Mouse (Mus musculus) embryonic facial prominence, embryonic 15.5 days (tissue): ENCODE results near the gene Aqp5. TPM values are rescaled to one million over a fixed set of nuclear protein-coding genes. Genes with fewer than 3 reads are reported as not detected.
A peak's percentile ranks its signal among the peaks of the same experiment; 100 is the strongest.

Experiments used
- ATAC-seq: fragments of 200-750 bp; cut with Nextera tagmentation; 2 replicates; pipeline ENCODE4 v1.8.0; 2017; ENCODE audit warnings: low read depth, moderate TSS enrichment; ENCODE audit not compliant: insufficient number of reproducible peaks, low FRiP score, low TSS enrichment
- H3K27ac ChIP-seq: fragments of 300-500 bp; sonication (generic); replicated peaks from 2 replicates; pipeline ENCODE4 v1.5.1; 2015; ENCODE audit warnings: mild to moderate bottlenecking, inconsistent platforms
- H3K27me3 ChIP-seq: fragments of 300-500 bp; sonication (generic); 2 replicates; pipeline ENCODE4 v1.6.1; 2015; ENCODE audit warnings: inconsistent platforms
- H3K36me3 ChIP-seq: fragments of 300-500 bp; sonication (generic); 2 replicates; pipeline ENCODE4 v1.6.1; 2015; ENCODE audit warnings: mild to moderate bottlenecking, inconsistent platforms
- H3K4me1 ChIP-seq: fragments of 300-500 bp; sonication (generic); 2 replicates; pipeline ENCODE4 v1.6.1; 2015; ENCODE audit warnings: inconsistent platforms
- H3K4me2 ChIP-seq: fragments of 300-500 bp; sonication (generic); replicated peaks from 2 replicates; pipeline ENCODE4 v1.6.1; 2015; ENCODE audit warnings: mild to moderate bottlenecking, inconsistent platforms
- H3K4me3 ChIP-seq: fragments of 300-500 bp; sonication (generic); replicated peaks from 2 replicates; pipeline ENCODE4 v1.5.1; 2015; ENCODE audit warnings: mild to moderate bottlenecking, inconsistent platforms
- H3K9ac ChIP-seq: fragments of 300-500 bp; sonication (generic); 2 replicates; pipeline ENCODE4 v1.6.1; 2015; ENCODE audit warnings: inconsistent platforms
- H3K9me3 ChIP-seq: fragments of 300-500 bp; sonication (generic); replicated peaks from 2 replicates; pipeline ENCODE4 v1.6.1; 2016; ENCODE audit warnings: inconsistent platforms
- WGBS: fragments of 180-500 bp; shearing (Covaris S2); methylation state at CpG from one replicate; pipeline ENCODE4 v1.1.7; 2015; 5-methylcytosine and 5-hydroxymethylcytosine counted together
- polyA plus RNA-seq: library from polyadenylated mRNA; unstranded; fragments of >200 nt; fragmentation: Nextera tagmentation; extraction: Ambion mirVana; gene quantifications from 2 replicates; pipeline ENCODE4 v1.2.1, GENCODE M21; 2015

The Aqp5 gene
- polyA plus RNA-seq, 1 experiment from 2014 or later = 6.0 TPM

DNA sequence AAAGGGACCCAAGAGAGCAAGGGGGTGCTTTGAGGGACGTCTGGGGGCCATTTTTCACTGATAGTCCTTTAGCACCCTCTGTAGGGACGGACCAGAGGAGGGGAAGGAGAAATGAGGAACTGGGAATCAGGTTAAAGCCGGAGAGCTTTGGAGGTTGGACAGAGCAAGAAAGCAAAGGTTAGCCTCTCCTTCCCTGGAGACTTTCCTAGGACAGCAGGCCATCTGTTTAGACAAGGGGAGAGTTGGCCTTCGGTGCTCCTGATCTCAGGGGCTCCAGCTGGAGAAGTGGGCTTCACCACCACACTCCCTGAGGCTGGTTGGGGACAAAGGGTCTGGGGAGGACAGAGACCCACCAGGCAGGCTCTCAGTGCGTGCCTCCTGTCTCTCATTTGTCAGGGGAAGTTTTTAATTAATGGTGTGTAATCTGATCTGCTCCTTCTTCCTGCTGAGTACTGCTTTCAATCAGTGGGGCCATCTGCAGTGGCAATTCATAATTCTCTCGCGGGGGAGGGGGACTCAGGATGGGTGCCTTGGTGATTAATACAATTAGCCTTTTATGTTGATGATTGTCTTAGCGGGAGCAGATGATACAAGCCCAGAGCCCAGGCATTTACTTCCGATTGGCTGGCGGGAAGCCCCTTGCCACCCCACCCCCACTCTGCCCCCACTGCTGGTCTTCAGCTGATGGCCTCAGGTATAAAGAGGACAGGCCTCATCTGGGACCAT, 17.0 kb downstream of the Aqp5 start:
- no peak overlapping the region for H3K4me2 ChIP-seq
- H3K36me3 ChIP-seq = no peaks in the 10 kb centered on the region
- peaks cover 33% of the 10 kb centered on the region for H3K4me1 ChIP-seq
- no peak overlapping the region for H3K4me3 ChIP-seq
- ATAC-seq = no peak
- no peak overlapping the region for H3K9ac ChIP-seq
- H3K27me3 ChIP-seq = peaks cover 32% of the 10 kb centered on the region
- no peak overlapping the region for H3K27ac ChIP-seq
- no peaks in the 10 kb centered on the region for H3K9me3 ChIP-seq
- 9% methylated on average over 10 of the region's 10 CpGs for WGBS

DNA sequence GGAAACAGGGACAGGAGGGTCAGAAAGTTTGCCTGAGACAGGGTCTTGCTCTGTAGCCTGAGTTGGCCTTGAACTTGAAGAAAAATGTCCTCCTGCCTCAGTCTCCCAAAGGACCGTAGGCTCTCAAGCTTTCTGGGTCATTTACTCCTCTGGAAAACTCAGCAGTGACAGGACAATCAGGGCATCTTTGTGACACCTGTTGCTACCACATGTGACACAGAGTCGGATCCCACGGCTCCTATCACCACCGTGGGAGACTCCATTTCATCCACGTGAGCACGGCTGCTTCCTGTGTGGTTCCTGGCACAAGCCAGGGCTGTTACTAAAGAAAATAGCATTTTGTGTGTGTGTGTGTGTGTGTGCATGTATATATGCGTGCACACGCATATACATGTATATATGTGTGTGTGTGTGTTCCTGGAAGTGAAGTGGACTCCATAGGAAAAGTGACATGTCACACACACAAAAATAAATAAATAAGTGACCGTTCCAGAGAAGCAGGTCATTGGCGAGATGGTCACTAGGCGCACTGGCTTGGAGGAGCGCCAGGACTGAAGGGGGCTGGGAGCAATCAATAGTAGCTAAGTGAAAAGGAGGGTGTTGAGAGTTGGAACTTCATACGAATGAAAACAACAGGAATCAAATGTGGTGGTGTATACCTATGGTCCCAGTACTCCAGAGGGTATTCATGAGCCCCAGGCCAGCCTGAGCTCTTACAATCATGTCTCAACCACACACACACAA, 18.0 kb downstream of the Aqp5 start:
- H3K4me1 ChIP-seq = peaks cover 33% of the 10 kb centered on the region
- 62% methylated on average over 13 of the region's 13 CpGs for WGBS
- H3K27me3 ChIP-seq = peaks cover 23% of the 10 kb centered on the region
- no peak for ATAC-seq
- H3K36me3 ChIP-seq = no peaks in the 10 kb centered on the region
- no peaks in the 10 kb centered on the region for H3K9me3 ChIP-seq
- no peak overlapping the region for H3K27ac ChIP-seq
- no peak overlapping the region for H3K9ac ChIP-seq
- no peak overlapping the region for H3K4me3 ChIP-seq
- no peak overlapping the region for H3K4me2 ChIP-seq

DNA sequence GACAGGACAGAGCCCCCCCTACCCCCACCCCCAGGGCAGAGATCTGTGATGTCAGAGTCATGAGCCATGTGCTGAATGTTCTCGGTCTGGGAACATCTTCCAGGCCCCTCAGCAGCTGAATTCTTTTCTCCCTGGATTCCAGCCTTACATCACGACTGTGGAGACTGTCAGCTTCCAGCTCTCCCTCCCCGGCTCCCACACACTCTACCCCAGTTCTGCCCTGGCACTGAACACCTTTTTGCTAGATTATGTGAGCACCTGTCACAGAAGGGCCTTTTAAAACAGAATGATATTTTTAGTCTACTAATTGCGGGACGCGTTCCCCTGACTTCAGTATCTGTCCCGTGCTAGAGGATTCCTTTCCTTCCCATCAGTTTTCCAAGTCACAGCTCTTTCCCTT, 21.0 kb downstream of the Aqp5 start:
- Histone ChIP-seq H3K4me1 (peaks cover 52% of the 10 kb centered on the region), H3K9ac (no peak overlapping the region), H3K27ac (no peak overlapping the region), H3K4me2 (no peak overlapping the region), H3K4me3 (no peak overlapping the region), H3K9me3 (no peaks in the 10 kb centered on the region), H3K27me3 (peaks cover 19% of the 10 kb centered on the region), H3K36me3 (no peaks in the 10 kb centered on the region)
- ATAC-seq = no peak
- WGBS = 52% methylated on average over 7 of the region's 7 CpGs

DNA sequence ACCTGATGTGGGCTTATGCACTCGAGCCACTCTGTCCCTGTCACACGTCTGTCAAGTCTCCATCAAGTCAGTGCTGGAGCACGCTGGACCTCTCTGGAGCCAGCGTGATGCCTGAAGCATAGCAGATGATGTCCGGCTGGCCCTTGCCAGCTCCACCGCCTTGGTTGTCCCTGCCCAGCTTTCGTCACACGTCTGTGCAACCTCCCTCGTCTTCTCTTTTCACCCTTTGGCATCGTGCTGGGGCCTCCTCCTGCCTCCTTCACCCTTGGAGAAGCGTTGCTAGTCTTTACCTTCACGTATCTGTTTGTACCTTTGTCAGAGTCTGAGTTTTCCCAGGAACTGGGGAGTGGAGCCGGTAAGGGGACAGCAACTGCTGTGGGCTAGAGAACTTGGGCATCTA, 23.7 kb downstream of the Aqp5 start:
- WGBS = 65% methylated on average over 13 of the region's 13 CpGs
- Histone ChIP-seq H3K9ac (no peak overlapping the region), H3K27ac (0 out of 2 replicates have a peak overlapping the region, but pooled peaks have one; percentile 65), H3K4me3 (no peak overlapping the region), H3K9me3 (no peaks in the 10 kb centered on the region), H3K4me1 (peaks cover 32% of the 10 kb centered on the region), H3K27me3 (peaks cover 16% of the 10 kb centered on the region), H3K4me2 (peak overlapping the region; percentile 34; the same call in 1 of the 2 replicates), H3K36me3 (no peaks in the 10 kb centered on the region)
- no peak for ATAC-seq

DNA sequence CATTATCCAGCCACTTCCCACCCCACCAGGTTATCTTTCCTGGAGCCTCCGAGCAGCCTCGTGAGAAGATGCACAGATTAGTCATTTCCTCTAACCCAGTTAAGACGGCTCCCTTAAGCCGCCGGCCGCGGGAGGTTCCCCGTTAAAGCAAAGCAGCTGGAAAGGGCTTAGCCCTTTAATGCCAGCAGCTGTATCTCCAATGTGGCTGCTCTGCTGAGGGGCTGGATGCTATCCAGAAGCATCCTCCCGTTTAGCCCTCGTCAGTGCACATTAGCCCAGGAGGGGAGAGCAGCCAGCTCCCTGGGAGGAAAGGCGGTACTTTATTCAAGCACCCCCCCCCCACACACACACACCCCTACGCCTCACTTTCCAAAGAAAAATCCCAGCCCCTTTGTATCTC, 24.2 kb downstream of the Aqp5 start:
- Histone ChIP-seq H3K36me3 (no peaks in the 10 kb centered on the region), H3K4me2 (peak overlapping the region; percentile 34), H3K4me1 (peaks cover 32% of the 10 kb centered on the region), H3K27me3 (peaks cover 16% of the 10 kb centered on the region), H3K9me3 (no peaks in the 10 kb centered on the region), H3K27ac (peak overlapping the region; percentile 65), H3K4me3 (no peak overlapping the region), H3K9ac (no peak overlapping the region)
- WGBS = 5% methylated on average over 12 of the region's 12 CpGs
- peak; percentile 67; the same call in 1 of the 2 replicates for ATAC-seq

DNA sequence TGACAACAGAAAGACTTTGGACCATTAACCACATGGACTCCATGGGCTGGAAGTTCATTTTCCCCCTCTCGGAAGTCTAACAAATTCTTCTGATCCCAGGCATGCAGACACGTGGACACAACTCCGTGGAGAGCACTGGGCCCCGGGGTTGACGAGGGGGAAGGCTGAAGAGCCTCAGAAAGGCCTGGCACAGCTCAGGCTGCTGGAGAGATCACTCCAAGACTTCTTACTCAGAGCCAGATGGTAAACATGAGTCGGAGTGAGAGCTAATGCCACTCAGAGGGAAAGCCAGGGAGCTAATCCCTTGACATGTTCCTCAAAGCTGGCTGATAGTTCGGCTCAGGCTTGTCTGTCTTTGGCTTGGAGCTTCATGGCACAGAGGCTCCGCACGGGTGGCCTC, 24.7 kb downstream of the Aqp5 start:
- Histone ChIP-seq H3K36me3 (no peaks in the 10 kb centered on the region), H3K27ac (peak overlapping the region; percentile 65)
- peak; percentile 82 for ATAC-seq

DNA sequence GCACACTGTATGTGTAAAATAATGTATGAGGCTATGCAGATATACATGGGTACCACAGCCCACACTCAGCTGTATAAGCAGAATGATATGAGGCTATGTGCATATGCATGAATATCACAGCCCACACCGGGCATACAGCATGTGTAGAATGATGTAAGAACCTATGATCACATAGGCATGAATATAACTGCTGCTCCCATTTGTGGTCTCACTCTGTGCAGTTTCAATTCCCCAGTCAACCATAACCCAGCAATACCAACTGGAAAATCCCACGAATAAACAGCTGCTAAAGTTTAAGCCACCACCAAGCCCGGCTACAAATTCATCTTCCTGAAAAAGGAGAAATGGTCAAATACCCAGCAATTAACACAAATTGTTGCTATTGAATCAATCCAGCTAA, 28.0 kb downstream of the Aqp5 start:
- H3K27me3 ChIP-seq = peaks cover 8% of the 10 kb centered on the region
- ATAC-seq = no peak
- no peak overlapping the region for H3K4me2 ChIP-seq
- H3K27ac ChIP-seq = no peak overlapping the region
- 73% methylated on average over 3 of the region's 3 CpGs for WGBS
- H3K9me3 ChIP-seq = no peaks in the 10 kb centered on the region
- H3K36me3 ChIP-seq = peaks cover 27% of the 10 kb centered on the region
- no peak overlapping the region for H3K9ac ChIP-seq
- H3K4me3 ChIP-seq = no peak overlapping the region
- H3K4me1 ChIP-seq = peaks cover 22% of the 10 kb centered on the region

More for the DNA sequence above, 24.7 kb downstream of the Aqp5 start:
- H3K4me2 ChIP-seq = peak overlapping the region; percentile 34
- H3K9me3 ChIP-seq = no peaks in the 10 kb centered on the region
- H3K4me3 ChIP-seq = no peak overlapping the region
- peaks cover 13% of the 10 kb centered on the region for H3K27me3 ChIP-seq
- no peak overlapping the region for H3K9ac ChIP-seq
- 15% methylated on average over 9 of the region's 9 CpGs for WGBS
- peaks cover 32% of the 10 kb centered on the region for H3K4me1 ChIP-seq

DNA sequence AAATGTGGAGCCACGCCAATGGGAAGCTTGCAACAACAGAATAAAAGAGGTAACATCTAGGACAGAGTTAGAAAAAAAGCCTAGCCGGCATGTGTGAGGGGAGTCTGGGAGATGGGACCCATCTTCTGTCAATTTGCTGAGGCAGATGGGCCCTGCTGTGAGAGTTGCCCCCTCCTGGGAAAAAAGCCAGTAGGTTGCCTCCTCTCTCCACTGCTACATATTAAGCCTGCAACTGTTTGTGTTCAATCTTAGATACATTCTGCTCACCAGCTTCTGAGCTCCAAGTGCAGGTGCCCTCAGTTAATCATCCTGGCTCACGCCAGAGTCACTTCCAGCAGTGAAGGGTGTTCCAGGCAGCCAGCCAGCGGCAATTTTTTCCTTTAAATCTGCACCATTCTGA, 29.2 kb downstream of the Aqp5 start:
- no peak overlapping the region for H3K9ac ChIP-seq
- H3K4me2 ChIP-seq = no peak overlapping the region
- H3K36me3 ChIP-seq = peaks cover 37% of the 10 kb centered on the region
- no peak overlapping the region for H3K4me3 ChIP-seq
- WGBS = 84% methylated on average over 4 of the region's 4 CpGs
- no peak overlapping the region for H3K27ac ChIP-seq
- H3K27me3 ChIP-seq = no peaks in the 10 kb centered on the region; the same call in 1 of the 2 replicates
- ATAC-seq = no peak
- no peaks in the 10 kb centered on the region for H3K9me3 ChIP-seq
- H3K4me1 ChIP-seq = peaks cover 9% of the 10 kb centered on the region

DNA sequence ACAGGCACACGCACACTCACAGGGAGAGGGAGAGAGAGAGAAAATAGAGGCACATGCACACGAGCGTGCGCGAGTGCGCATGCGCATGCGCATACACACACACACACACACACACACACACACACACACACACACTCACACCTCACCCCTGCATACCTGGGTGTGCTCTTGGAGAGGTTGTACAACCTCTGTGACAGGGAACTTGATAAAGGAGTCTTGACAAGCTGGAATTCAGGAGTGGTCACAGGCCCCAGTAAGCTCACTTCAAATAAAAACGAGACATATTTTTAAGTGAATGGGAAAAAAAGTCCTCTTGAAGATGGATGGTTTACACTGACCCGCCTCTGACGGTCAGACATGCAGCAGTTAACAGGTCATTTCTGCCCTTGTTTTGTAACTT, 31.5 kb downstream of the Aqp5 start:
- Histone ChIP-seq H3K4me3 (no peak overlapping the region), H3K4me1 (no peaks in the 10 kb centered on the region), H3K36me3 (peaks cover 59% of the 10 kb centered on the region), H3K9ac (no peak overlapping the region), H3K4me2 (no peak overlapping the region), H3K27me3 (no peaks in the 10 kb centered on the region), H3K9me3 (no peaks in the 10 kb centered on the region), H3K27ac (no peak overlapping the region)
- no peak for ATAC-seq
- 95% methylated on average over 11 of the region's 11 CpGs for WGBS

DNA sequence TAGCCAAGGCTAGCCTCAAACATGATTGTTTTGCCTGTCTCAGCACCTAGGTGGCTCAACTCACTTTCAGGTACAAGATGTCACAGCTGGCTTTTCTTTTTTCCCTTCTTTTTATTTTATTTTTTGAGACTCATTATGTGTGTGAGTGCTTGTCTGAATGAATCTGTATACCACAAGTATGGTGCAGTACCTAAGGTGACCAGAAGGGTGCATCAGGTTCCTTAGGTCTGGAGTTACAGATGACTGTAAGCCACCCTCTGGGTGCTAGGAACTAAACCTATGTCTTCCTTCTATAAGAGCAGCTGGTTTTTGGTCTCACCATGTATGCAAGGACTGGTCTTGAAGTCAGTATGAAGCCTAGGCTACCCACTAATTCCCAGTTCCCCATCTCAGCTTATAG, 41.0 kb downstream of the Aqp5 start:
- Histone ChIP-seq H3K9ac (no peak overlapping the region), H3K4me3 (no peak overlapping the region), H3K9me3 (no peaks in the 10 kb centered on the region), H3K27ac (no peak overlapping the region), H3K4me2 (no peak overlapping the region), H3K36me3 (peaks cover 89% of the 10 kb centered on the region), H3K27me3 (no peaks in the 10 kb centered on the region), H3K4me1 (no peaks in the 10 kb centered on the region)
- ATAC-seq = no peak

DNA sequence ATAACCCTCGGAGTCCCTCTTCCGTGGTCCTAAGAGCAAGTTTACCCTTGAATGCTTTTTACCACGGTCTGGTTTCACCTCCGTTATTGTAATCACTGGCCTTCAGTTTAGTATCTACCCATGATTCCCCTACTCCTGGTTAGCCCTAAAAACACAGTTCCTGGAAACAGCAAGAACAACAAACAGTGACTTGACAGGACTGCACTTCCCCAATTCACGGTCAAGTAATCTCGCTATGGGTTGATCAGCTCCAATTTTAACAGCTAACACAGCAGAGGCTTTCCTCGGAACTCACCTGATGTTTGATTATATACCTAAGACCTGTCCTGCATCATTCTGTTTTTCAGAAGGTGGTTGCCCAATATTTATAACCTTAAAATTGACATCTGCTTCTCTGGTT, 44.1 kb downstream of the Aqp5 start:
- Histone ChIP-seq H3K4me3 (no peak overlapping the region), H3K27me3 (no peaks in the 10 kb centered on the region), H3K4me2 (no peak overlapping the region), H3K4me1 (0 out of 2 replicates have a peak, but pooled peaks cover 7% of the 10 kb centered on the region), H3K36me3 (peaks cover 79% of the 10 kb centered on the region), H3K9ac (no peak overlapping the region), H3K27ac (no peak overlapping the region), H3K9me3 (no peaks in the 10 kb centered on the region)
- WGBS = 88% methylated on average over 7 of the region's 7 CpGs
- no peak for ATAC-seq
